Mouse (Mus musculus) liver, postnatal 0 days (tissue): ENCODE results near the gene Trim13.

Experiments
- CTCF ChIP-seq: sonication (generic); IDR thresholded peaks from 2 replicates; pipeline ENCODE4 v1.5.1; 2016; ENCODE audit warnings: antibody characterized with exemption, low read depth
- EP300 ChIP-seq: IDR thresholded peaks from 2 replicates; pipeline ENCODE4 v1.6.1; 2016; ENCODE audit warnings: antibody characterized with exemption, low read depth, mild to moderate bottlenecking

DNA sequence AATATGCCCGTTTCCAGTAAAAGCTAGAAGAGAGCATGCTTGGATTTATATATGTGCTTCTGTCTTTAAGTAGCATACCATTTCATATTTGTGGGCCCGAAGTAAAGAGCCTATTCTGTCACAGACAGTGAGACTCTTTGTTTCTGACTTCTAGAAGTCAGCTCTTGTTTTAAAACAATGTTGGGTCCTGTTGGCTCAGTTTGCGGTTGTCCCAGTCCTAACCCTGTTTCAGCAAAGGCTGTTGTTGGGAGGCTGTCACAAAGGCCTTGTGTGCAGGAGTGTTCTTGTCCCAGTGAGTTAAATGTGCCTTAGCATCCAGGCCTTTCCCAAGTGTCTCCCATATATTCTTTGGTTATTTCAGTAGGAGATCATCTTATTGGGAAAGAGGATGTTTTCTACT is 6.0 kb downstream of the Trim13 start:
- TF ChIP-seq CTCF (no peak), EP300 (no peak)
